Mouse (Mus musculus) megakaryocyte, embryonic 14.5 days (primary cell): ENCODE data around the gene Col13a1. TPM values are rescaled to one million over a fixed set of nuclear protein-coding genes. Genes with fewer than 3 reads are reported as not detected.

Experiments used
- H3K27me3 ChIP-seq: replicated peaks from 2 replicates; pipeline ENCODE3; 2012; ENCODE audit warnings: inconsistent platforms
- H3K36me3 ChIP-seq: replicated peaks from 2 replicates; pipeline ENCODE3; 2012; ENCODE audit warnings: low read length, inconsistent platforms, mixed read lengths
- H3K4me1 ChIP-seq: 2 replicates; pipeline ENCODE4 v1.6.1; 2012; ENCODE audit warnings: inconsistent platforms
- H3K4me3 ChIP-seq: replicated peaks from 2 replicates; pipeline ENCODE3; 2012; ENCODE audit warnings: moderate library complexity, mild to moderate bottlenecking, inconsistent platforms
- H3K9me3 ChIP-seq: 2 replicates; pipeline ENCODE4 v1.6.1; 2012; ENCODE audit warnings: inconsistent platforms
- FLI1 ChIP-seq: IDR thresholded peaks from 2 replicates; pipeline ENCODE4 v1.6.1; 2012; ENCODE audit warnings: low read length, inconsistent platforms, mixed read lengths
- GATA1 ChIP-seq: IDR thresholded peaks from 3 replicates; pipeline ENCODE4 v1.6.1; 2012; ENCODE audit warnings: mixed read lengths, low read length, inconsistent platforms, borderline replicate concordance
- polyA plus RNA-seq: library from polyadenylated mRNA; stranded (reverse); fragments of >175 nt; gene quantifications from 2 replicates; pipeline ENCODE4 v1.2.3, GENCODE M21; 2012; ENCODE audit warnings: low replicate concordance; ENCODE audit not compliant: insufficient read depth

Col13a1 gene
- polyA plus RNA-seq: not detected in 2 replicates

GRCm38 (mm10) chr10:61978866-61979340 lies at the start of gene Col13a1:
Gene Col13a1, minus strand, starts transcription at chr10:61979108.
- no peak for TF ChIP-seq GATA1
- TF ChIP-seq FLI1: no peak
- Histone ChIP-seq H3K4me1 (peaks cover 31% of the 10 kb centered on the region), H3K9me3 (peaks cover 26% of the 10 kb centered on the region), H3K4me3 (peak within 1 kb of the TSS; percentile 64), H3K36me3 (no peaks in the 10 kb centered on the region), H3K27me3 (peaks cover 88% of the 10 kb centered on the region)

- no peak for TF ChIP-seq FLI1
- no peak for TF ChIP-seq GATA1
- H3K9me3 ChIP-seq: peaks cover 23% of the 10 kb centered on the region
- no peaks in the 10 kb centered on the region for H3K36me3 ChIP-seq
- no peaks in the 10 kb centered on the region for H3K4me1 ChIP-seq
- no peak overlapping the region for H3K4me3 ChIP-seq
- peaks cover 10% of the 10 kb centered on the region for H3K27me3 ChIP-seq
Observed at GRCm38 (mm10) chr10:62027699-62028098, 48.8 kb upstream of the Col13a1 start.

GRCm38 (mm10) chr10:62023821-62024551 lies 45.1 kb upstream of the Col13a1 start:
- peaks cover 25% of the 10 kb centered on the region for H3K27me3 ChIP-seq
- no peak for TF ChIP-seq GATA1
- no peak for TF ChIP-seq FLI1

GRCm38 (mm10) chr10:62020068-62020620 lies 41.2 kb upstream of the Col13a1 start:
- H3K9me3 ChIP-seq: peaks cover 21% of the 10 kb centered on the region
- H3K36me3 ChIP-seq: no peaks in the 10 kb centered on the region
- TF ChIP-seq FLI1 (no peak), GATA1 (no peak)
- H3K4me3 ChIP-seq: no peak overlapping the region
- H3K27me3 ChIP-seq: peaks cover 23% of the 10 kb centered on the region
- no peaks in the 10 kb centered on the region for H3K4me1 ChIP-seq

More at GRCm38 (mm10) chr10:62023821-62024551, 45.1 kb upstream of the Col13a1 start:
- Histone ChIP-seq H3K4me3 (no peak overlapping the region), H3K36me3 (no peaks in the 10 kb centered on the region), H3K4me1 (no peaks in the 10 kb centered on the region), H3K9me3 (0 out of 2 replicates have a peak, but pooled peaks cover under 1% of the 10 kb centered on the region)

GRCm38 (mm10) chr10:62019386-62020067 lies 40.6 kb upstream of the Col13a1 start:
- Histone ChIP-seq H3K36me3 (no peaks in the 10 kb centered on the region), H3K9me3 (peaks cover 22% of the 10 kb centered on the region), H3K4me1 (no peaks in the 10 kb centered on the region), H3K27me3 (peaks cover 23% of the 10 kb centered on the region), H3K4me3 (no peak overlapping the region)
- TF ChIP-seq GATA1 (no peak), FLI1 (no peak)

GRCm38 (mm10) chr10:62016947-62017346 lies 38.0 kb upstream of the Col13a1 start:
- no peaks in the 10 kb centered on the region for H3K4me1 ChIP-seq
- H3K9me3 ChIP-seq: peaks cover 22% of the 10 kb centered on the region
- no peak overlapping the region for H3K4me3 ChIP-seq
- no peaks in the 10 kb centered on the region for H3K36me3 ChIP-seq
- TF ChIP-seq GATA1: no peak
- peaks cover 13% of the 10 kb centered on the region for H3K27me3 ChIP-seq

GRCm38 (mm10) chr10:62013190-62013589 lies 34.3 kb upstream of the Col13a1 start:
- no peak for TF ChIP-seq FLI1
- TF ChIP-seq GATA1: no peak
- Histone ChIP-seq H3K4me3 (no peak overlapping the region), H3K36me3 (no peaks in the 10 kb centered on the region), H3K27me3 (peaks cover 12% of the 10 kb centered on the region), H3K9me3 (peaks cover 22% of the 10 kb centered on the region), H3K4me1 (no peaks in the 10 kb centered on the region)

- peaks cover 22% of the 10 kb centered on the region for H3K9me3 ChIP-seq
- peaks cover 13% of the 10 kb centered on the region for H3K27me3 ChIP-seq
- no peak overlapping the region for H3K4me3 ChIP-seq
- H3K36me3 ChIP-seq: no peaks in the 10 kb centered on the region
- H3K4me1 ChIP-seq: no peaks in the 10 kb centered on the region
- TF ChIP-seq FLI1 (no peak), GATA1 (no peak)
Observed at GRCm38 (mm10) chr10:62012371-62012770, 33.5 kb upstream of the Col13a1 start.

- H3K9me3 ChIP-seq: peaks cover under 1% of the 10 kb centered on the region; the same call in 1 of the 2 replicates
- TF ChIP-seq GATA1 (no peak), FLI1 (no peak)
- no peaks in the 10 kb centered on the region for H3K36me3 ChIP-seq
- peaks cover 16% of the 10 kb centered on the region for H3K27me3 ChIP-seq
- H3K4me3 ChIP-seq: no peak overlapping the region
- H3K4me1 ChIP-seq: no peaks in the 10 kb centered on the region
Observed at GRCm38 (mm10) chr10:62009981-62010500, 31.1 kb upstream of the Col13a1 start.

GRCm38 (mm10) chr10:62007958-62008357 lies 29.1 kb upstream of the Col13a1 start:
- H3K27me3 ChIP-seq: peaks cover 21% of the 10 kb centered on the region
- TF ChIP-seq GATA1: no peak
- no peak for TF ChIP-seq FLI1
- H3K36me3 ChIP-seq: no peaks in the 10 kb centered on the region
- no peaks in the 10 kb centered on the region for H3K9me3 ChIP-seq
- no peaks in the 10 kb centered on the region for H3K4me1 ChIP-seq
- H3K4me3 ChIP-seq: no peak overlapping the region
